Mouse (Mus musculus) kidney, embryonic 16.5 days (tissue): ENCODE data around the gene Axin2. TPM values are rescaled to one million over a fixed set of nuclear protein-coding genes. Genes with fewer than 3 reads are reported as not detected.

Experiments
- ATAC-seq: fragments of 200-750 bp; cut with Nextera tagmentation; 2 replicates; pipeline ENCODE4 v1.8.0; 2017; ENCODE audit warnings: moderate TSS enrichment; ENCODE audit not compliant: low FRiP score, low TSS enrichment
- H3K27ac ChIP-seq: fragments of 300-500 bp; sonication (generic); 2 replicates; pipeline ENCODE4 v1.5.1; 2014; ENCODE audit warnings: low read length
- H3K27me3 ChIP-seq: fragments of 300-500 bp; sonication (generic); 2 replicates; pipeline ENCODE4 v1.6.1; 2014; ENCODE audit warnings: low read length, control low read depth, mixed read lengths; ENCODE audit not compliant: insufficient read depth
- H3K36me3 ChIP-seq: fragments of 300-500 bp; sonication (generic); 2 replicates; pipeline ENCODE4 v1.6.1; 2014; ENCODE audit warnings: low read length, control low read depth, mixed read lengths; ENCODE audit not compliant: insufficient read depth
- H3K4me1 ChIP-seq: fragments of 300-500 bp; sonication (generic); 2 replicates; pipeline ENCODE4 v1.6.1; 2014; ENCODE audit warnings: low read length, control low read depth, mixed read lengths; ENCODE audit not compliant: insufficient read depth
- H3K4me2 ChIP-seq: fragments of 300-500 bp; sonication (generic); replicated peaks from 2 replicates; pipeline ENCODE4 v1.6.1; 2014; ENCODE audit warnings: low read depth, low read length
- H3K4me3 ChIP-seq: fragments of 300-500 bp; sonication (generic); 2 replicates; pipeline ENCODE4 v1.5.1; 2014; ENCODE audit warnings: mild to moderate bottlenecking, low read length
- H3K9ac ChIP-seq: fragments of 300-500 bp; sonication (generic); replicated peaks from 2 replicates; pipeline ENCODE4 v1.6.1; 2014; ENCODE audit warnings: low read length
- H3K9me3 ChIP-seq: fragments of 300-500 bp; sonication (generic); 2 replicates; pipeline ENCODE4 v1.6.1; 2016; ENCODE audit warnings: low read length, control low read depth
- WGBS: fragments of 180-500 bp; shearing (Covaris S2); extraction: QIAGEN DNeasy Blood & Tissue Kit; methylation state at CpG from one replicate; pipeline ENCODE4 v1.1.7; 2014; 5-methylcytosine and 5-hydroxymethylcytosine counted together
- polyA plus RNA-seq: library from polyadenylated mRNA; unstranded; fragments of >200 nt; fragmentation: Nextera tagmentation; extraction: Ambion mirVana; gene quantifications from 2 replicates; pipeline ENCODE4 v1.2.1, GENCODE M21; 2015

The Axin2 gene
- polyA plus RNA-seq, 1 experiment from 2014 or later: 4.7 TPM

DNA sequence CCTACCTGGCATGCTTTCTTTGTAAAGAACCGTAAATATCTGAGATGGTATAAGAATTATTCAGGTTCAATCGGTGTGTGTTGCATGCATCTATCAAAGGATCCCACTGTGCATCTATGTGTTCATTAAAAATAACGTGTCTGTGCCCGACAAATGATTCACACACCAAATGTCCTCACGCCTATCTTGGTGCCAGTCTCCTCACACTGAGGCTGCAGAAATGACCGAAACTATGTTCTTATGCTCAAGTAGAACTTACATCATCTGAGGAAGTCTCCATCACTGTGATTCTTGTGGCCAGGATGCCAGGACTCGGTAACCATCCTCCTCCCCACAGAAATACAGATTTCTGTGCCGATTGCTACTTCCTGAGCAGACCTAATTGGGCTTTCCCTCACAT lies 60.9 kb downstream of the Axin2 start:
- H3K9ac ChIP-seq: no peak overlapping the region
- no peak for ATAC-seq

DNA sequence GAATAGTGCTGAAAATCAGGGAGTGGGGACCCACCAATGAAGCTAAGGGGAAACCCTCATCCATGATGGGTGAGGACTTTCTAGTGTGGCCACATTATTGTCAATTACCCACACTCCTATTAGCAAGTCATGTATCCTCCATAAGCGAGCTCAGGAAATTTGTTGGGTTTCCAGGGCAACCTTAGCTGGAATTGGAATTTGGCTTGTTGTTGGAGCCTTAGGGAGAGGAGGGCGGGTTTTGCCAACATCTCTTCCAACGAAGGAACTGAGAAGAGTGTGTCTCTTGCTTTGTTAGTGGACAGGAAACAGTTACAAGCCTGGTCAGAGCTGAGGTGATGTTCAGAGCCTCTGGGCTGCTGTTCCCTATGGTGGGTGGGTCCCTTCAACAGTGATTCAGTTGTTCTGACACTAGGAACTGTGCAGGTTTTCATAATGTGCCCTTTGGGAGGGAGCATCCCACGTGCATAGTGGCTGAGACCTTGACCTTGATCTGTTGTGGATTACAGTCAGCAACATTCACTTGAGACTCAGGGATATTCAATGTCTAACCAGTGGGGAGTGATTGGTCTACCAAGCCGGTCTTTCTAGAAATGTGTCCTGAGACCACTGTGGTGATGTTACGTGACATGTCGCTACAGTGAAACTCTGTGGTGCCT lies 63.4 kb downstream of the Axin2 start:
- H3K4me3 ChIP-seq: no peak overlapping the region
- 0 out of 2 replicates have a peak, but pooled peaks cover 2% of the 10 kb centered on the region for H3K27me3 ChIP-seq
- H3K27ac ChIP-seq: no peak overlapping the region
- no peaks in the 10 kb centered on the region for H3K9me3 ChIP-seq
- no peak overlapping the region for H3K4me2 ChIP-seq
- WGBS: 78% methylated on average over 7 of the region's 7 CpGs
- no peak overlapping the region for H3K9ac ChIP-seq
- no peaks in the 10 kb centered on the region for H3K36me3 ChIP-seq
- H3K4me1 ChIP-seq: peaks cover 7% of the 10 kb centered on the region
- no peak for ATAC-seq

More for the DNA sequence above, 60.9 kb downstream of the Axin2 start:
- no peak overlapping the region for H3K4me3 ChIP-seq
- 86% methylated on average over 8 of the region's 8 CpGs for WGBS
- H3K27ac ChIP-seq: no peak overlapping the region
- H3K4me1 ChIP-seq: peaks cover 7% of the 10 kb centered on the region
- H3K9me3 ChIP-seq: no peaks in the 10 kb centered on the region
- no peak overlapping the region for H3K4me2 ChIP-seq
- H3K27me3 ChIP-seq: no peaks in the 10 kb centered on the region
- no peaks in the 10 kb centered on the region for H3K36me3 ChIP-seq

DNA sequence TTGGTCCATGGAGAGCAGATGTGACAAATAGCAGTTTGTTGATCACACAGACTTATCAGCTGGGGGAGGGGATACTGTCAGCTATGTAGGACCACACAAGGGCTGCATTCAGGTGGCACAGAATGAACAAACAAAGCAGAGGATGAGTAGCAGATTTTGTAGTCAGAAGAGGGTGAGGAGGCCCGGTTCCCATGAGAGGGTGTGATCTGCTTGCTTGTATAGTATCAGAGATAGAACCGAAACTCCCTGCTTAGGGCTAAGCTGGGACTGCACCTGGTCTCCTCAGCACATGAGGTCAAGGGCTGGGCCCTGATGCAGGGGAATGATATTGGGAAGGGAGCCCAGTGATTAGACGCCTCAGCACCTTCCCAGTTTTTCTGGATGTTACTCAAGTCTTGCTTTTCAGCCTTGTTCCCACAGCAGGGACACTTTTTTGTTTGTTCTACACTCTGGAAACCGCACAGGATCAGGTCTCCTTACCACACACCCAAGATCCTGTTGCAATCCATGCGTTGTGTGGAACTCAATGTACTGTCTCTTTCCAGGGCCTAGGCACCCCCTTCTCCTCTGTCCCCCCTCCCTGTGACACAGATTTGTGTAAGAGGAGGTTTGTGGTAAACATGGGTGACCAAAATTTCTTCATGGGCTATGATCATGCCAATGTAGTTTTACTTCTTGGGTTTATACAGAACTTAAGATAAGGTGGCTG lies 64.7 kb downstream of the Axin2 start:
- Histone ChIP-seq H3K4me1 (peaks cover 7% of the 10 kb centered on the region), H3K9ac (no peak overlapping the region), H3K27me3 (0 out of 2 replicates have a peak, but pooled peaks cover 2% of the 10 kb centered on the region), H3K4me2 (no peak overlapping the region), H3K4me3 (no peak overlapping the region), H3K27ac (no peak overlapping the region), H3K9me3 (no peaks in the 10 kb centered on the region), H3K36me3 (no peaks in the 10 kb centered on the region)
- WGBS: 81% methylated on average over 5 of the region's 5 CpGs
- ATAC-seq: no peak

GRCm38 (mm10) chr11:108985836-108986235 lies 65.7 kb downstream of the Axin2 start:
- Histone ChIP-seq H3K4me3 (no peak overlapping the region), H3K27me3 (0 out of 2 replicates have a peak, but pooled peaks cover 2% of the 10 kb centered on the region), H3K27ac (no peak overlapping the region), H3K4me1 (no peaks in the 10 kb centered on the region), H3K4me2 (no peak overlapping the region), H3K36me3 (no peaks in the 10 kb centered on the region), H3K9me3 (no peaks in the 10 kb centered on the region), H3K9ac (no peak overlapping the region)
- ATAC-seq: no peak
- 72% methylated on average over 7 of the region's 7 CpGs for WGBS

DNA sequence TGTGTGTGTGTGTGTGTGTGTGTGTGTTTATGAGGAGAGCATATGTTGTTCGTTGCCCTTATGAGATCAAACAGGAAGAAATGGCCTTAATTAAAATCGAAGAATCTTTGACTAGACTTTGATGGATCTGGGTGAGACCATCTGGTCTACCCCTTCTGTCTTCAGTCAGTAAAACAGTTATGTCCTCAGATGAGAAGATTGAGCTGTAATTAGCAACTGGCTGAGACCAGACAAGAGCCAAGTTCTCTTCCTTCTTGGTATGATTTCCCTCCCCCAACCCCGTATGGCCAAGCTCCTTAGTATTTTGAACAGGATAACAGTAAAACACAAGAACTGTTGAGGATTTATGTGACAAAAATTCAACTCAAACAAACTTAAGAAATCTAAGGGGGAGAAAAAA lies 67.1 kb downstream of the Axin2 start:
- ATAC-seq: no peak
- Histone ChIP-seq H3K4me1 (no peaks in the 10 kb centered on the region), H3K4me2 (no peak overlapping the region), H3K4me3 (no peak overlapping the region), H3K9me3 (no peaks in the 10 kb centered on the region), H3K27ac (no peak overlapping the region), H3K27me3 (0 out of 2 replicates have a peak, but pooled peaks cover 2% of the 10 kb centered on the region), H3K36me3 (no peaks in the 10 kb centered on the region), H3K9ac (no peak overlapping the region)
- WGBS: 64% methylated on average over 3 of the region's 3 CpGs

GRCm38 (mm10) chr11:108987705-108988104 lies 67.6 kb downstream of the Axin2 start:
- Histone ChIP-seq H3K9ac (no peak overlapping the region), H3K4me1 (no peaks in the 10 kb centered on the region), H3K27me3 (0 out of 2 replicates have a peak, but pooled peaks cover 2% of the 10 kb centered on the region), H3K4me2 (no peak overlapping the region), H3K9me3 (no peaks in the 10 kb centered on the region), H3K36me3 (no peaks in the 10 kb centered on the region), H3K27ac (no peak overlapping the region), H3K4me3 (no peak overlapping the region)
- WGBS: 84% methylated on average over 4 of the region's 4 CpGs
- ATAC-seq: no peak

DNA sequence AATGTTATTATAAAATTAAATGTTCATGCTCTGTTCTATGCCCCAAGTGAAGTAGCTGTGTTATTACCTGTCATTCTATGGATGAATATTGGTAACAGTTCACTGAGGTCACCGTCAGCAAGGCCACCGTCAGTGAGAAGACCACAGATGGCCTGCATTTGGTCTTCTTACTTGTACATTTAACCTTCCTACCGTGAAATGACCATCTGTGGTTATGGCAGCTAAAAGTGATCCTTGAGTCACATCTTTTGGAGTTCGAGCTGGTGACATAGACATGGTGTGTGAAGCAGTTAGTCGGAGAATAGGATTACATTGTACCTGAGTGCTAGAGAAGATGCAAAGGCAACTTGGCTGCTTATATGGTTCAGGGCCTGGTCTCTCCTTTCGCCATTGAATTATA lies 68.1 kb downstream of the Axin2 start:
- Histone ChIP-seq H3K4me3 (no peak overlapping the region), H3K27me3 (0 out of 2 replicates have a peak, but pooled peaks cover 2% of the 10 kb centered on the region), H3K36me3 (no peaks in the 10 kb centered on the region), H3K9ac (no peak overlapping the region), H3K9me3 (no peaks in the 10 kb centered on the region), H3K27ac (no peak overlapping the region), H3K4me2 (no peak overlapping the region), H3K4me1 (no peaks in the 10 kb centered on the region)
- WGBS: 91% methylated on average over 6 of the region's 6 CpGs
- no peak for ATAC-seq

GRCm38 (mm10) chr11:108989940-108990339 lies 69.8 kb downstream of the Axin2 start:
- Histone ChIP-seq H3K36me3 (no peaks in the 10 kb centered on the region), H3K27me3 (0 out of 2 replicates have a peak, but pooled peaks cover 2% of the 10 kb centered on the region), H3K4me2 (no peak overlapping the region), H3K4me1 (no peaks in the 10 kb centered on the region), H3K4me3 (no peak overlapping the region), H3K9me3 (0 out of 2 replicates have a peak, but pooled peaks cover 3% of the 10 kb centered on the region), H3K27ac (no peak overlapping the region), H3K9ac (no peak overlapping the region)
- ATAC-seq: no peak
- 46% methylated on average over 8 of the region's 8 CpGs for WGBS

GRCm38 (mm10) chr11:108993414-108993813 lies 73.3 kb downstream of the Axin2 start:
- WGBS: 96% methylated on average over 6 of the region's 6 CpGs
- Histone ChIP-seq H3K4me2 (no peak overlapping the region), H3K9ac (no peak overlapping the region), H3K4me3 (no peak overlapping the region), H3K27me3 (no peaks in the 10 kb centered on the region), H3K36me3 (no peaks in the 10 kb centered on the region), H3K4me1 (no peaks in the 10 kb centered on the region), H3K9me3 (0 out of 2 replicates have a peak, but pooled peaks cover 3% of the 10 kb centered on the region), H3K27ac (no peak overlapping the region)
- no peak for ATAC-seq
